Mouse (Mus musculus): Measurements from ENCODE around the gene Cyp2c55. TPM values are rescaled to one million over a fixed set of nuclear protein-coding genes. Genes with fewer than 3 reads are reported as not detected.

The Cyp2c55 gene
- polyA plus RNA-seq (2012; rRNA removed) (0.08 and 0.09 TPM in 2 replicates), polyA plus RNA-seq (2014; fragmentation: Nextera tagmentation; extraction: Ambion mirVana) (not detected in 2 replicates)

DNA sequence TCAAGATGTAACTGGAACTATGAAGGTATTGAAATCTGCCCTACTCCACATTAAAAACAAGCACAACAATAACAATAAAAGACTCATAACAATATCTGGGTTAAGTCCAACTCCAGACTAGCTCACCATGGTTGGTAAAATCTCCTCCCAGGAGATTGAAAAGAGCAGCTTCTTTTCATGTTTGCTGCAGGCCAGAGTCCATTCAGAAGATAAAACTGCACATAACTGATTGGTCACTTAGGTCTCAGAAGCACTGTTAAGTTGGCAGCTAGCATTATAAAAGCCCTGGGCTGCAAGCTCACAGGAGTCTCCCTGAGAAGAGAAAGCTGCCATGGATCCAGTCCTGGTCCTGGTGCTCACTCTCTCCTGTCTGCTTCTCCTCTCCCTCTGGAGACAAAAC lies at the start of gene Cyp2c55:
Gene Cyp2c55, plus strand, starts transcription at position 305 of the 400 bp plus-strand sequence.
- Histone ChIP-seq H3K9ac (ENCODE audit: low read depth, low read length, severe bottlenecking) (no peak within 1 kb of the TSS), H3K27ac (replicated peaks; ENCODE audit: low read depth, low read length) (no peak within 1 kb of the TSS), H3K36me3 (ENCODE audit: control insufficient read depth, insufficient read depth, low read length) (no peaks in the 10 kb centered on the region), H3K27me3 (ENCODE audit: control insufficient read depth, insufficient read depth, low read length) (no peaks in the 10 kb centered on the region), H3K9me3 (ENCODE audit: control insufficient read depth, low read length) (no peaks in the 10 kb centered on the region), H3K4me3 (replicated peaks; ENCODE audit: low read length) (no peak within 1 kb of the TSS), H3K4me2 (replicated peaks; ENCODE audit: low read depth, low read length, severe bottlenecking) (no peak within 1 kb of the TSS), H3K4me1 (ENCODE audit: control insufficient read depth, insufficient read depth, low read length) (no peaks in the 10 kb centered on the region)
- no peak for TF ChIP-seq POLR2A (IDR thresholded peaks at IDR 0.05; ENCODE audit: borderline replicate concordance, extremely low read depth, insufficient read depth, insufficient read length)
- no peak for ATAC-seq (ENCODE audit: low FRiP score, low read depth)
- DNase-seq (ENCODE audit: low spot score), result no peak

DNA sequence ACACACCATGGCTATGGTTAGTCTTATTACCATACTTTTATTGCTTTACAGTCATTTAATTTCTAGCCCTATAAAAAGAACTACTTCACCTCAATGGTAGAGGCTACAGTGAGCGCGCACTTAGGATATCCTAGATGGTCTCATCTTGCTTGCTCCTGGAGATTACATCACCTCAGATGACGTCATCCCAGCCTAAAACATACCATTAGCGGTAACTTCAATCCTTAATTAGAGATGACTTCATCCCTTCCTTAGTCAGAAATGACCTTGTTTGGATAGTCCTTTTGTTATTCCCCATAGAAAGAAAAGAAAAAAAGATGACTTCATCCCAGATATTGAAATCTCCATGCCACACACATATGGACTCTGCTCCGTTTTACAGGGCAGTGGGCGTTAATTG lies 36.1 kb upstream of the Cyp2c55 start:
- Histone ChIP-seq H3K4me3 (replicated peaks; ENCODE audit: low read length) (no peak overlapping the region), H3K4me2 (replicated peaks; ENCODE audit: low read depth, low read length, severe bottlenecking) (no peak overlapping the region), H3K4me1 (ENCODE audit: control insufficient read depth, insufficient read depth, low read length) (no peaks in the 10 kb centered on the region), H3K27me3 (ENCODE audit: control insufficient read depth, insufficient read depth, low read length) (no peaks in the 10 kb centered on the region), H3K36me3 (ENCODE audit: control insufficient read depth, insufficient read depth, low read length) (peaks cover 27% of the 10 kb centered on the region), H3K9ac (ENCODE audit: low read depth, low read length, severe bottlenecking) (no peak overlapping the region), H3K9me3 (ENCODE audit: control insufficient read depth, low read length) (no peaks in the 10 kb centered on the region), H3K27ac (replicated peaks; ENCODE audit: low read depth, low read length) (no peak overlapping the region)
- DNase-seq (ENCODE audit: low spot score) (no peak), ATAC-seq (ENCODE audit: low FRiP score, low read depth) (no peak)
- 91% methylated on average over 6 of the region's 6 CpGs for WGBS
- TF ChIP-seq POLR2A (IDR thresholded peaks at IDR 0.05; ENCODE audit: borderline replicate concordance, extremely low read depth, insufficient read depth, insufficient read length), result no peak

GRCm38 (mm10) chr19:38972581-38972980 lies 34.2 kb upstream of the Cyp2c55 start:
- Histone ChIP-seq H3K9me3 (ENCODE audit: control insufficient read depth, low read length) (no peaks in the 10 kb centered on the region), H3K36me3 (ENCODE audit: control insufficient read depth, insufficient read depth, low read length) (peaks cover 17% of the 10 kb centered on the region), H3K27ac (replicated peaks; ENCODE audit: low read depth, low read length) (no peak overlapping the region), H3K9ac (ENCODE audit: low read depth, low read length, severe bottlenecking) (no peak overlapping the region), H3K4me1 (ENCODE audit: control insufficient read depth, insufficient read depth, low read length) (no peaks in the 10 kb centered on the region), H3K27me3 (ENCODE audit: control insufficient read depth, insufficient read depth, low read length) (no peaks in the 10 kb centered on the region), H3K4me3 (replicated peaks; ENCODE audit: low read length) (no peak overlapping the region), H3K4me2 (replicated peaks; ENCODE audit: low read depth, low read length, severe bottlenecking) (no peak overlapping the region)
- no peak for TF ChIP-seq POLR2A (IDR thresholded peaks at IDR 0.05; ENCODE audit: borderline replicate concordance, extremely low read depth, insufficient read depth, insufficient read length)
- WGBS, result 79% methylated on average over 5 of the region's 5 CpGs
- no peak for ATAC-seq (ENCODE audit: low FRiP score, low read depth)
- no peak for DNase-seq (ENCODE audit: low spot score)

DNA sequence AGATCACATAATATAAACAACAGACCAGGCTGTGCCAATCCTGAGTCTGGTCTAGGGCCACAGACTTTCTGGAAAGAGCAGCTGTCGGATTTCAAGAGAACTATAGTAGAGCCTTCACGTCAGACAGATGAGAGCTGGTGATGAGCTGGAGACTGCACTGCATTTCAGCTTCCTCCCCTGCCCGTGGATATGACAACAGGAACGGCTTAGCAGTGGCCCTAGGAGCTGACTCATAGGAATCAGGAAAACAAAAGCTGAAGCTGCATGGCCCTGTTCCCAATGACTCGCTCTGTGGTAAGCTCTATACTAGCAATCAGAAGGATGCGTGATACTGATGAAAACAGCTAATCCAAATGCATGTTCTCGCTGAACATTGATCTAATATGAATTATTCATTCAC lies 33.2 kb upstream of the Cyp2c55 start:
- no peaks in the 10 kb centered on the region for H3K9me3 ChIP-seq (ENCODE audit: control insufficient read depth, low read length)
- ATAC-seq (ENCODE audit: low FRiP score, low read depth), result no peak
- no peak overlapping the region for H3K4me3 ChIP-seq (replicated peaks; ENCODE audit: low read length)
- TF ChIP-seq POLR2A (IDR thresholded peaks at IDR 0.05; ENCODE audit: borderline replicate concordance, extremely low read depth, insufficient read depth, insufficient read length), result no peak
- peaks cover 16% of the 10 kb centered on the region for H3K36me3 ChIP-seq (ENCODE audit: control insufficient read depth, insufficient read depth, low read length)
- no peak overlapping the region for H3K4me2 ChIP-seq (replicated peaks; ENCODE audit: low read depth, low read length, severe bottlenecking)
- no peak for DNase-seq (ENCODE audit: low spot score)
- 77% methylated on average over 7 of the region's 7 CpGs for WGBS
- H3K4me1 ChIP-seq (ENCODE audit: control insufficient read depth, insufficient read depth, low read length), result no peaks in the 10 kb centered on the region
- H3K27ac ChIP-seq (replicated peaks; ENCODE audit: low read depth, low read length), result no peak overlapping the region
- H3K9ac ChIP-seq (ENCODE audit: low read depth, low read length, severe bottlenecking), result no peak overlapping the region
- no peaks in the 10 kb centered on the region for H3K27me3 ChIP-seq (ENCODE audit: control insufficient read depth, insufficient read depth, low read length)

GRCm38 (mm10) chr19:38976269-38976668 lies 30.6 kb upstream of the Cyp2c55 start:
- no peak overlapping the region for H3K4me2 ChIP-seq (replicated peaks; ENCODE audit: low read depth, low read length, severe bottlenecking)

GRCm38 (mm10) chr19:38981966-38982365 lies 24.9 kb upstream of the Cyp2c55 start:
- no peak for ATAC-seq (ENCODE audit: low FRiP score, low read depth)
- H3K4me1 ChIP-seq (ENCODE audit: control insufficient read depth, insufficient read depth, low read length), result no peaks in the 10 kb centered on the region
- H3K36me3 ChIP-seq (ENCODE audit: control insufficient read depth, insufficient read depth, low read length), result no peaks in the 10 kb centered on the region
- WGBS, result 0% methylated on average over 1 of the region's 1 CpGs
- no peak overlapping the region for H3K27ac ChIP-seq (replicated peaks; ENCODE audit: low read depth, low read length)
- no peaks in the 10 kb centered on the region for H3K9me3 ChIP-seq (ENCODE audit: control insufficient read depth, low read length)
- peak; percentile 69 for DNase-seq (ENCODE audit: low spot score)
- no peak overlapping the region for H3K4me2 ChIP-seq (replicated peaks; ENCODE audit: low read depth, low read length, severe bottlenecking)
- no peak overlapping the region for H3K4me3 ChIP-seq (replicated peaks; ENCODE audit: low read length)
- H3K9ac ChIP-seq (ENCODE audit: low read depth, low read length, severe bottlenecking), result no peak overlapping the region
- TF ChIP-seq POLR2A (IDR thresholded peaks at IDR 0.05; ENCODE audit: borderline replicate concordance, extremely low read depth, insufficient read depth, insufficient read length), result no peak
- H3K27me3 ChIP-seq (ENCODE audit: control insufficient read depth, insufficient read depth, low read length), result no peaks in the 10 kb centered on the region

More at GRCm38 (mm10) chr19:38976269-38976668, 30.6 kb upstream of the Cyp2c55 start:
- TF ChIP-seq POLR2A (IDR thresholded peaks at IDR 0.05; ENCODE audit: borderline replicate concordance, extremely low read depth, insufficient read depth, insufficient read length), result no peak
- no peaks in the 10 kb centered on the region for H3K4me1 ChIP-seq (ENCODE audit: control insufficient read depth, insufficient read depth, low read length)
- H3K4me3 ChIP-seq (replicated peaks; ENCODE audit: low read length), result no peak overlapping the region
- no peaks in the 10 kb centered on the region for H3K27me3 ChIP-seq (ENCODE audit: control insufficient read depth, insufficient read depth, low read length)
- no peaks in the 10 kb centered on the region for H3K9me3 ChIP-seq (ENCODE audit: control insufficient read depth, low read length)
- DNase-seq (ENCODE audit: low spot score), result no peak
- H3K27ac ChIP-seq (replicated peaks; ENCODE audit: low read depth, low read length), result no peak overlapping the region
- ATAC-seq (ENCODE audit: low FRiP score, low read depth), result no peak
- no peak overlapping the region for H3K9ac ChIP-seq (ENCODE audit: low read depth, low read length, severe bottlenecking)
- peaks cover 2% of the 10 kb centered on the region; the same call in 1 of the 2 replicates for H3K36me3 ChIP-seq (ENCODE audit: control insufficient read depth, insufficient read depth, low read length)
